Mouse (Mus musculus) spleen, postnatal 36 days (tissue): Measurements from ENCODE around the gene Nubpl.

Source experiments
- DNase-seq, 2 experiments: peaks; one replicate each; pipeline ENCODE4 v3.0.0; 2022; ENCODE audit warnings: low spot score in 2 of 2, mixed read lengths in 1 of 2

Gene Nubpl

DNA sequence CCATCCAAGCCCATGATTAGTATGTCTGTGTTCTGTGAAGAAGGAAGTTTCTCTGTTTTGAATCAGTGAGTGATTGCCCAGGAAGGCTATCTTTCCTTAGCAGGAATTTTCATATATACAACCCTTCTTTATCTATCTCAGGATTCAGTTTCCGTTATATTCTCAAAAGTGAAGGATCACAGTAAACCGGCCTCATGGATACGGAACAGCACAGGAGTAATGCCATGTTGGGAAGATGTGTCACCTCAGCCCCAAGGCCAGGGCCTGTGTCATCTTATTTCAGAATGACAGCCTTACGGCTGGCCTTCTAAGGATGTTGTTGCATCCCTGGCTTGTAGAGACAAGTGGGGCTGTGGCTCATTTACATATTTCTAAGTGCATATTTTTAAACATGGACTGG is 231.0 kb downstream of the Nubpl start:
- DNase-seq: no peak

- no peak for DNase-seq
Observed at GRCm38 (mm10) chr12:52335142-52335765, 237.7 kb downstream of the Nubpl start.

GRCm38 (mm10) chr12:52338136-52338753 is 240.7 kb downstream of the Nubpl start:
- DNase-seq: no peak

- DNase-seq: no peak
Observed at GRCm38 (mm10) chr12:52346611-52347010, 249.1 kb downstream of the Nubpl start.

DNA sequence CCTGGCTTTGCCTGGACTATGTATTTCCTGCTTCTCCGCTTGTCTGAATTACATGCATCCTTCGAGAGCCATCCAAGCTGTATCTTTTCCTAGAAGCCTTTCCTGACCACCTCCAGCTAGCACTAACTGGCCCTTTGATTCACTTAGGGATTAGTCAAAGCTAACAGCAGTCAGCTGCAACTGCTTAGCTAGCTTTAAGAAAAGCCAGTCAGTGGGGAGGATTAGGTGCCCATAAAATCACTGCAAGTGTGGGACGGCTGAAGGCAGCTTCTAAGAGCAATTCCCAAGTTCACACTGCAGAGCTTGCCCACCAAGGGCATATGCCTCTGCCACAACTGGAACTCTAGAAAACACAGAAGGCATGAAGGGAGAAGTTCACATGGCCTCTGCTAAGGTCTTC is 252.7 kb downstream of the Nubpl start:
- DNase-seq: no peak

DNA sequence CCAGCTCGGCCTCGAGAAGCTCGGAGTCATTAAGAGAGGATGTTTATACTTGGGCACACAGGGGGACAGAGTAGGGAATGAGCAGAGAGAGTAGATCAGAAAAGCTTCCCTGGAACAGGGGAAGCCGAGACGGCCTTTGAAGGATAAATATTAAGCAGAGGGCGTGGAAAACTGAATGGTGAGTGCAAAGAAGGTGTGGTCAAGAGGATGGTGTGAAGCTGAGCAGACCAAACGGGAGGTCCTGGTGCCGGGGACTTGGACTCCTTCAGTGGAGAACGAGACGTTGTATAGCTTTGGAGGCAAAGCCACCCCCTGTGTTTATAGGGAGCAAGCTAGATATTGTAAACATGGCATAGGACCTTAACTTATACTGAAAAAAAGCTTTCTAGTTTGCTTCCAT is 261.9 kb downstream of the Nubpl start:
- DNase-seq: no peak

GRCm38 (mm10) chr12:52360136-52360535 is 262.6 kb downstream of the Nubpl start:
- DNase-seq: no peak

DNA sequence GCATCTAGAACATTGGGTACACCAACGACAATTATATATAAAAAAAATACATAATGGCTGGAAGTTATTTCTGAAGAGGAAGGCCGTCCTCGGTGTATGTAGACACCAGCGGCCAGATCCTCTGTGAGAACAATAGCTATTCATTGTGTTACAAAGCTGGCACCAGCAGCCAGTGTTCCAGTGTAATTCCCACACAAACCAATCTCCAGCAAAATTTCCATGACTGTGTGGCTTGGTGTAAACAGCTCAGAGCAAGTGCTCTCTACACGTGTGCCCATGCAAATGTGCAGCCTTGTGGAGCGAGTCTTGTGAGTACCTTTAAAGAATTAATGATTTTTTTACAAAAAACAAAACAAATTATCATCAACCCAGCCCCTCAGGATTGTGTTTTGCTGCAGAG is 263.7 kb downstream of the Nubpl start:
- DNase-seq: no peak
